Mouse (Mus musculus) right cerebral cortex, adult 2 months (tissue): ENCODE measurements at regions not wholly inside any gene's neighbourhood (a gene's known extent, or its start where the extent isn't known, plus 50 kb on each side); places are given as distances from the start of the nearest gene placed in this dataset.
"Not testable (repeated sequence)": the region's sequence is repeated elsewhere in the genome, so short reads cannot be mapped to it uniquely, and the experiment has no call there.

Source experiments
- DNase-seq, 2 experiments: peaks; one replicate each; pipeline ENCODE4 v3.0.0; 2021 to 2022; ENCODE audit warnings: low spot score in 2 of 2

- DNase-seq, result peak; percentile 4 to 7
Observed at GRCm38 (mm10) chrX:95366995-95367394, 77.7 kb downstream of the Amer1 start.

- DNase-seq, result not testable (repeated sequence)
Observed at GRCm38 (mm10) chrX:95365326-95365725, 79.3 kb downstream of the Amer1 start.

GRCm38 (mm10) chrX:95359053-95359452, 85.6 kb downstream of the Amer1 start:
- DNase-seq, result peak; percentile 44 to 53
